Mouse (Mus musculus) stomach, embryonic 15.5 days (tissue): ENCODE results near the gene Dll3. TPM values are rescaled to one million over a fixed set of nuclear protein-coding genes. Genes with fewer than 3 reads are reported as not detected.
A peak's percentile ranks its signal among the peaks of the same experiment; 100 is the strongest.
"Not testable (repeated sequence)": the region's sequence is repeated elsewhere in the genome, so short reads cannot be mapped to it uniquely, and the experiment has no call there.

Experiments used
- ATAC-seq: fragments of 200-750 bp; cut with Nextera tagmentation; 2 replicates; pipeline ENCODE4 v1.8.0; 2017; ENCODE audit warnings: low read depth, moderate number of reproducible peaks, moderate TSS enrichment; ENCODE audit not compliant: insufficient read depth, low FRiP score
- H3K27ac ChIP-seq: fragments of 300-500 bp; sonication (generic); 2 replicates; pipeline ENCODE4 v1.5.1; 2015; ENCODE audit warnings: mild to moderate bottlenecking, inconsistent platforms
- H3K27me3 ChIP-seq: fragments of 300-500 bp; sonication (generic); replicated peaks from 2 replicates; pipeline ENCODE4 v1.6.1; 2015; ENCODE audit warnings: inconsistent platforms
- H3K36me3 ChIP-seq: fragments of 300-500 bp; sonication (generic); 2 replicates; pipeline ENCODE4 v1.6.1; 2015; ENCODE audit warnings: inconsistent platforms
- H3K4me1 ChIP-seq: fragments of 300-500 bp; sonication (generic); 2 replicates; pipeline ENCODE4 v1.6.1; 2015; ENCODE audit warnings: inconsistent platforms
- H3K4me2 ChIP-seq: fragments of 300-500 bp; sonication (generic); 2 replicates; pipeline ENCODE4 v1.6.1; 2015; ENCODE audit warnings: mild to moderate bottlenecking, inconsistent platforms
- H3K4me3 ChIP-seq: fragments of 300-500 bp; sonication (generic); replicated peaks from 2 replicates; pipeline ENCODE4 v1.5.1; 2015; ENCODE audit warnings: inconsistent platforms
- H3K9ac ChIP-seq: fragments of 300-500 bp; sonication (generic); 2 replicates; pipeline ENCODE4 v1.6.1; 2015; ENCODE audit warnings: inconsistent platforms
- H3K9me3 ChIP-seq: fragments of 300-500 bp; sonication (generic); 2 replicates; pipeline ENCODE4 v1.6.1; 2016; ENCODE audit warnings: inconsistent platforms
- WGBS: fragments of 180-500 bp; shearing (Covaris S2); methylation state at CpG from one replicate; pipeline ENCODE4 v1.1.7; 2015; 5-methylcytosine and 5-hydroxymethylcytosine counted together
- polyA plus RNA-seq: library from polyadenylated mRNA; unstranded; fragments of >200 nt; fragmentation: Nextera tagmentation; extraction: Ambion mirVana; gene quantifications from 2 replicates; pipeline ENCODE4 v1.2.1, GENCODE M21; 2015

Dll3 gene
- polyA plus RNA-seq, 1 experiment from 2014 or later: 3.9 TPM

GRCm38 (mm10) chr7:28268042-28268531, 34.0 kb downstream of the Dll3 start:
- under 1% methylated on average over 48 of the region's 62 CpGs for WGBS
- peak; percentile 61 for ATAC-seq
- H3K9me3 ChIP-seq: no peaks in the 10 kb centered on the region
- H3K4me2 ChIP-seq: peak overlapping the region; percentile 67
- peak overlapping the region; percentile 98 for H3K9ac ChIP-seq
- H3K36me3 ChIP-seq: peaks cover 7% of the 10 kb centered on the region; the same call in 1 of the 2 replicates
- H3K27ac ChIP-seq: peak overlapping the region; percentile 86
- H3K4me1 ChIP-seq: 0 out of 2 replicates have a peak, but pooled peaks cover 4% of the 10 kb centered on the region
- H3K4me3 ChIP-seq: peak overlapping the region; percentile 86
- H3K27me3 ChIP-seq: no peaks in the 10 kb centered on the region

GRCm38 (mm10) chr7:28267129-28268041, 34.7 kb downstream of the Dll3 start, which contains the start of gene Eid2:
Gene Eid2, plus strand, starts transcription at chr7:28267881.
- peak; percentile 79 for ATAC-seq
- WGBS: 6% methylated on average over 56 of the region's 57 CpGs

DNA sequence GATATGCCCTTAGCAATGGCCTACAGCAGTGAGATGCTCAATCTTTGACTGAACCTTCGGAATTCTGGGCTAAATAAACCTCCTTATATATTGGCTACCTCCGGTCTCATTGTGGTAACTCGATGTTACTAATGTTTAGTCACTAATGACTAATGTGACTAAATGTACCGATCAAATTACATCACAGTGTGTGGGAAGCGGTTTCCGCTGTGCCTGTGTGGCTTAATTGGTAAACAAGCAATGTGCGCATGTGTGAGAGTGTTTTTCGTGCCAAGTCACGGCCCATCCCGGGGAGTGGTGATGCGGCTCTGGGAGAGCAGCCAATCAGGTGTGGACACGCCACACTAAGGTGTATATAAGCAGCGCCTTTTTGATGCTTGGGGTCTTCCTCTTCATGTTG, 36.6 kb downstream of the Dll3 start:
- Histone ChIP-seq H3K4me1 (0 out of 2 replicates have a peak, but pooled peaks cover 4% of the 10 kb centered on the region), H3K36me3 (peaks cover 5% of the 10 kb centered on the region; the same call in 1 of the 2 replicates), H3K27me3 (no peaks in the 10 kb centered on the region), H3K4me3 (no peak overlapping the region), H3K27ac (no peak overlapping the region), H3K9me3 (no peaks in the 10 kb centered on the region), H3K9ac (no peak overlapping the region), H3K4me2 (no peak overlapping the region)
- no peak for ATAC-seq
- 88% methylated on average over 13 of the region's 13 CpGs for WGBS

More at GRCm38 (mm10) chr7:28267129-28268041, 34.7 kb downstream of the Dll3 start, which contains the start of gene Eid2:
- Histone ChIP-seq H3K27ac (peak within 1 kb of the TSS; percentile 86), H3K9ac (peak within 1 kb of the TSS; percentile 98), H3K4me1 (0 out of 2 replicates have a peak, but pooled peaks cover 4% of the 10 kb centered on the region), H3K27me3 (no peaks in the 10 kb centered on the region), H3K4me3 (peak within 1 kb of the TSS; percentile 86), H3K36me3 (peaks cover 7% of the 10 kb centered on the region; the same call in 1 of the 2 replicates), H3K4me2 (peak within 1 kb of the TSS; percentile 67), H3K9me3 (no peaks in the 10 kb centered on the region)

- Histone ChIP-seq H3K9ac (no peak overlapping the region), H3K9me3 (no peaks in the 10 kb centered on the region), H3K4me3 (no peak overlapping the region), H3K36me3 (no peaks in the 10 kb centered on the region), H3K4me1 (no peaks in the 10 kb centered on the region), H3K27me3 (no peaks in the 10 kb centered on the region), H3K27ac (no peak overlapping the region), H3K4me2 (no peak overlapping the region)
- 3% methylated on average over 15 of the region's 15 CpGs for WGBS
- ATAC-seq: no peak
Measured at GRCm38 (mm10) chr7:28263786-28264185, 38.3 kb downstream of the Dll3 start.

GRCm38 (mm10) chr7:28262861-28263260, 39.2 kb downstream of the Dll3 start:
- H3K9me3 ChIP-seq: no peaks in the 10 kb centered on the region
- H3K4me1 ChIP-seq: no peaks in the 10 kb centered on the region
- no peak overlapping the region for H3K4me2 ChIP-seq
- 46% methylated on average over 5 of the region's 5 CpGs for WGBS
- H3K27me3 ChIP-seq: no peaks in the 10 kb centered on the region
- no peak overlapping the region for H3K27ac ChIP-seq
- H3K4me3 ChIP-seq: no peak overlapping the region
- no peaks in the 10 kb centered on the region for H3K36me3 ChIP-seq
- H3K9ac ChIP-seq: no peak overlapping the region
- no peak for ATAC-seq

- no peaks in the 10 kb centered on the region for H3K4me1 ChIP-seq
- no peaks in the 10 kb centered on the region for H3K27me3 ChIP-seq
- H3K4me3 ChIP-seq: no peak overlapping the region
- H3K9me3 ChIP-seq: no peaks in the 10 kb centered on the region
- no peak overlapping the region for H3K27ac ChIP-seq
- H3K4me2 ChIP-seq: no peak overlapping the region
- 77% methylated on average over 6 of the region's 6 CpGs for whole genome bisulfite sequencing
- no peak for ATAC-seq
- H3K9ac ChIP-seq: no peak overlapping the region
- no peaks in the 10 kb centered on the region for H3K36me3 ChIP-seq
Measured at GRCm38 (mm10) chr7:28255476-28255875, 46.6 kb downstream of the Dll3 start.

DNA sequence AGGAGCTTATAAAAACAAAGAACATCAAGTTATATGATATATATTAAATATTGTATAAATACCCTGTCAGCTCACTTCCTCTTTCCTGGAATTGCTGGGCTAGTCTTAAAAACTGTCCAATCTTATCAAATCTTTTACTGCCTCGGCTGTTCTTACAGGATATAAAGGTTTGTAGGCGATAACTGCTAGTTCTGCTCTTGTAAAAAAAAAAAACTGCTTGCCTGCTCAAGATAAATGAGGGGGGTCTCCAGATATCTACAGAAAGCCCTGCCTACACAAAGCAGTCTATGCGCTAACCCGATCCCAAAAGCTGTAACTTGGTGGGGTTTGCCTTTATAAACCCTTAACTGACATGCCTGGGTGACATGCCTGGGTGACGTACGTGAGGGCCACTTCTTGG, 47.4 kb downstream of the Dll3 start:
- H3K36me3 ChIP-seq: no peaks in the 10 kb centered on the region

GRCm38 (mm10) chr7:28251976-28252375, 50.1 kb downstream of the Dll3 start:
- H3K36me3 ChIP-seq: no peaks in the 10 kb centered on the region
- no peaks in the 10 kb centered on the region for H3K4me1 ChIP-seq
- no peak overlapping the region for H3K27ac ChIP-seq
- no peak for ATAC-seq
- no peaks in the 10 kb centered on the region for H3K9me3 ChIP-seq
- no peak overlapping the region for H3K4me3 ChIP-seq
- H3K27me3 ChIP-seq: no peaks in the 10 kb centered on the region
- H3K4me2 ChIP-seq: no peak overlapping the region
- no peak overlapping the region for H3K9ac ChIP-seq
- WGBS: 86% methylated on average over 17 of the region's 17 CpGs

More for the DNA sequence above, 47.4 kb downstream of the Dll3 start:
- H3K4me1 ChIP-seq: no peaks in the 10 kb centered on the region
- WGBS: 73% methylated on average over 6 of the region's 6 CpGs
- no peaks in the 10 kb centered on the region for H3K9me3 ChIP-seq
- no peak overlapping the region for H3K9ac ChIP-seq
- H3K4me3 ChIP-seq: no peak overlapping the region
- no peak for ATAC-seq
- H3K4me2 ChIP-seq: no peak overlapping the region
- no peak overlapping the region for H3K27ac ChIP-seq
- no peaks in the 10 kb centered on the region for H3K27me3 ChIP-seq

DNA sequence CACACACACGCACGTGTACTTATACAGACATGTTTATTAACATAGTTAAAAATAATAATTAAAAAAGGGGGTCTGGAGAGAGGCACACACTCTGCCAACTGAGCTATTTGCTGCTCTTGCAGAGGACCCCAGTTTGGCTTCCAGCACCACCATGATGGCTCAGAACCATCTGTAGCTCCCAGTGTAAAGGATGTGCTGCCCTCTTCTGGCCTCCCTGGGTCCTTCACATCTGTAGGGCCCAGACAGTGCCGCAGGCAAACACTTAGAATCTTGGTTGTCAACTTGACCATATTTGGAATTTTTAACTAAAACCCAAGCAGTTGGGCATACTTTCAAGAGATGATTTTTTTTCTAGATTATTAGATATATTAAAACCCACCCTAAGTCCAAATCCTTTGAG, 53.1 kb downstream of the Dll3 start:
- no peaks in the 10 kb centered on the region for H3K4me1 ChIP-seq
- H3K4me2 ChIP-seq: no peak overlapping the region
- no peaks in the 10 kb centered on the region for H3K9me3 ChIP-seq
- no peak overlapping the region for H3K27ac ChIP-seq
- ATAC-seq: no peak
- H3K4me3 ChIP-seq: no peak overlapping the region
- WGBS: 87% methylated on average over 3 of the region's 3 CpGs
- no peak overlapping the region for H3K9ac ChIP-seq
- no peaks in the 10 kb centered on the region for H3K36me3 ChIP-seq
- H3K27me3 ChIP-seq: no peaks in the 10 kb centered on the region

GRCm38 (mm10) chr7:28243943-28244342, 58.1 kb downstream of the Dll3 start:
- not testable (repeated sequence) for H3K4me1 ChIP-seq

More at GRCm38 (mm10) chr7:28243943-28244342, 58.1 kb downstream of the Dll3 start:
- not testable (repeated sequence) for H3K4me3 ChIP-seq, H3K9me3 ChIP-seq, H3K27me3 ChIP-seq, H3K9ac ChIP-seq, H3K27ac ChIP-seq, H3K36me3 ChIP-seq, ATAC-seq, H3K4me2 ChIP-seq
- WGBS: 73% methylated on average over 2 of the region's 2 CpGs
